Mouse (Mus musculus): Measurements from ENCODE around the gene Olfr329-ps.
"Not testable (repeated sequence)": the region's sequence is repeated elsewhere in the genome, so short reads cannot be mapped to it uniquely, and the experiment has no call there.

Olfr329-ps gene

GRCm38 (mm10) chr11:58546322-58546721 lies at the start of gene Olfr329-ps:
TSS of gene Olfr329-ps (minus strand) at chr11:58546422.
- DNase-seq (ENCODE audit: low read depth, low spot score) = no peak

DNA sequence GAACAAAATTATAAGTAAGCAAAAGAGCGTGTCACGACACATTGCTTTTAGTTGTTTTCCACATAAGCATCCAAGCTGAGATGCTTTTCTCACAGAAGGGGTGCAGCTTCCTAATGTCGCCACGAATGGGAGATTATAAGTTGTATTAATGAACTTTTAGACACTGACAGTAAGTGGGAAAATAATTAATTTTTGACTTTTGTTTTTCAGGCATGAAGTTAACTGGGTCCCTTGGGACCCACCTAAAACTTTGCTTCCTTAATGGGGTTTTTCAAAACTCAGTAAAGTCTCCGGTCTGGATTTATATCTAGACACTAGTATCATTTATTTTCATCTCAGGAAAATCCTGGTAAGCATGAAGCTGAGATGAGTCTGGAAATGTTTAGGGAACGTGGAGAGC lies 48.6 kb upstream of the Olfr329-ps start, which contains the start of gene Olfr324:
Gene Olfr324 (plus strand): TSS at position 301 of the 400 bp plus-strand sequence.
- DNase-seq (ENCODE audit: low read depth, low spot score) = no peak

GRCm38 (mm10) chr11:58588620-58589250 lies 42.5 kb upstream of the Olfr329-ps start:
- DNase-seq (ENCODE audit: low read depth, low spot score) = no peak

DNA sequence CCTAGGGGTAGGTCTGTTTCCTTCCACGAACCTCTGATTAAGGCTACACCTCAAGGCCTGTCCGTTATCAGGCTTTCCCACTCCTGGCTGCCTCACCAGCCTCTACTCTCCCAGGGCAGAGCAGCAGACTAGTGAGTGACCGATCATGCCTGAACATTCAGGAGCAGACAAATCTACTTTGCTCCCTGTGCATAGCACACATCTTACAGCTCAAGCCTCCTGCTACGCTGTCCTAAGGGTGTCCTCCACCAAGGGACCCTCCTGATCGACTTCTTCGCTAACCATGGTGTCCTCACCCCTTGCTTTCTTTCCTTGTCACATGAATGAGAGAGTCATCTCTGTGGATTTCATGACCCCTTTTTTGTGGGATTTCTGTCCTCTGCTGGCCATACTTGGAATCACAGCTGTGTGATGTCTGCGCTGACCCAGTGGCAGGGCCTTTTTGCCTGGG lies 41.7 kb upstream of the Olfr329-ps start:
- DNase-seq (ENCODE audit: low read depth, low spot score) = peak; percentile 61

DNA sequence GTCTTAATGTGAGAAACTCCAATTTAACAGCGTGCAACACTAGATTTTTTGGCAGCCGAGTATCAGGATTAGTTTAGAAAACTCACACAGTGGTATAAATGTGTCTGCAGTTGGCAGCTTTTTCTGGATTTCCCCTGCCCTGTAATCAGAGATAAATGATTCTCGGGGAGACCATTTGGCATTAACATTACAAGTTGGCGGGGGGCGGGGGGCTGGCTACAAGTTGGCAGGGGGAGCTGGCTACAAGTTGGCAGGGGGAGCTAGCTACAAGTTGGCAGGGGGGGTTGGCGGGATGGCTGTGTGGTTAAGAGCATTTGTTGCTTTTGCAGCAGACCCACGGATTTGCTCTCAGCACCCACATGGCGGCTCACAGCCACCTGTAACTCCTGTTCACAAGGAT lies 32.4 kb upstream of the Olfr329-ps start:
- DNase-seq (ENCODE audit: low read depth, low spot score) = no peak

- no peak for DNase-seq (ENCODE audit: low read depth, low spot score)
These were observed 31.2 kb upstream of the Olfr329-ps start, which contains the start of gene Olfr325 for GRCm38 (mm10) chr11:58577430-58577829. TSS of gene Olfr325 (plus strand) at chr11:58577730.

- no peak for DNase-seq (ENCODE audit: low read depth, low spot score)
These were observed 24.2 kb upstream of the Olfr329-ps start, which contains the start of gene Olfr224 for GRCm38 (mm10) chr11:58570405-58570804. TSS of gene Olfr224 (minus strand) at chr11:58570553.

DNA sequence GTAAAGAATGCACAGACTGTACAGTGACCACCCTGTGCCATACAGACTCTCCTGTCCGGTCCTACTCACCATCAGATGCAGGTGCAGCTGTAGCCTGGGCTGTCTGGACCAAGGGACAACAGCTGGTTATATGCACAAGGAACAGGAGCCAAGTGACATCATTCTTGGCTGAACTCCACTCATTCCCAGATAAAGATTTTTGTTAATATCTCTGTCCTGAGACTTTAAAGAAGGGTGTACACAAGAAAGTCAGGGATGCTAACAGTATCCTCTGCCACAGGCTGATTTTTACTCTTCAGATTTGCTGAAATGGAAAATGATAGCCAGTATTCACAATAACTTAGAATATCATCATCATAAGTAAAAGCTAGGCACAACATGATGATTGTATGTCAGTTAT lies 9.3 kb upstream of the Olfr329-ps start, which contains the start of gene Olfr328:
Gene Olfr328 (minus strand): TSS at position 101 of the 400 bp plus-strand sequence.
- no peak for DNase-seq (ENCODE audit: low read depth, low spot score)

GRCm38 (mm10) chr11:58534736-58535135 lies 11.5 kb downstream of the Olfr329-ps start, which contains the start of gene Olfr330:
TSS of gene Olfr330 (minus strand) at chr11:58534836.
- not testable (repeated sequence) for DNase-seq (ENCODE audit: low read depth, low spot score)

DNA sequence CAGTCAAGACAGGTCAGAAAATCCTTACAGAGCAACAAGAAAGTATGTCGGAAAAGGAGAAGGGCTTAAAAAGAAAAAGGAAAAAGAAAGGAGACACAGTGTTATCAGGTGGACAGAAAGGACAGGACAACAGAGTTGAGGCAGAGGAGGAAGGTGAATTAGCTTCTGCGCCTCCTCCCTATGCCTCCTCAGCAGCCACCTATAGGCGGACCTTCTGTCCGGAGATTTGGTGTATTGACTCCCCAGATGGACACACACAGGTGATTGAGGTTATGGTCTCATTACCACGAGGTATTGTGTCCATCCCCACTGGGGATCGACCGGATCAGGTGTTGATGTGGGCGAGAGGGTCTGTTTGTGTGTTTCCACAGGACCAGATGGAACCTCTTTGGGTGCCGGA lies 26.5 kb downstream of the Olfr329-ps start:
- not testable (repeated sequence) for DNase-seq (ENCODE audit: low read depth, low spot score)

DNA sequence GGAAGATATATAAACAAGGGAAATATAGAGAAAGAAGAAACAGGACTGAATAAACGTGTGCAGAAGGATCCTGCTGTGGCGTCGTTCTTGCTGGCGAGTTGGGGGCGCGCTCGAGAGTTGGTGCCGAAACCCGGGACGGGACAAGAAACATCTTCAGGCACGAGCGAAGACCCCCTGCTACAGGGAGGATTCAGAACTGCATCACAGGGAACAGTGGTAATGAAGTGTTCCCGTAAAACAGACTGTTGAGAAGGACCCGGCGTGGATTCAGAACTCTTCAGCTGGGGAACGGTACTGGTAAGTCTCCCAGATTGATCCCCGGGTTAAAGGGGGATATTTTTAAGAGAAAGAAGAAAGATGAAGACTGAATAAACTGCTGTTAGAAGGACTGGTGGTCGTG lies 27.3 kb downstream of the Olfr329-ps start:
- not testable (repeated sequence) for DNase-seq (ENCODE audit: low read depth, low spot score)

- not testable (repeated sequence) for DNase-seq (ENCODE audit: low read depth, low spot score)
These were observed 37.2 kb downstream of the Olfr329-ps start for GRCm38 (mm10) chr11:58509058-58509457.

- DNase-seq (ENCODE audit: low read depth, low spot score) = not testable (repeated sequence)
These were observed 43.8 kb downstream of the Olfr329-ps start, which contains the start of gene Olfr331 for GRCm38 (mm10) chr11:58502472-58502871. TSS of gene Olfr331 (minus strand) at chr11:58502572.

GRCm38 (mm10) chr11:58499290-58499689 lies 46.9 kb downstream of the Olfr329-ps start:
- peak; percentile 55 for DNase-seq (ENCODE audit: low read depth, low spot score)

GRCm38 (mm10) chr11:58498761-58499160 lies 47.5 kb downstream of the Olfr329-ps start:
- DNase-seq (ENCODE audit: low read depth, low spot score) = no peak

DNA sequence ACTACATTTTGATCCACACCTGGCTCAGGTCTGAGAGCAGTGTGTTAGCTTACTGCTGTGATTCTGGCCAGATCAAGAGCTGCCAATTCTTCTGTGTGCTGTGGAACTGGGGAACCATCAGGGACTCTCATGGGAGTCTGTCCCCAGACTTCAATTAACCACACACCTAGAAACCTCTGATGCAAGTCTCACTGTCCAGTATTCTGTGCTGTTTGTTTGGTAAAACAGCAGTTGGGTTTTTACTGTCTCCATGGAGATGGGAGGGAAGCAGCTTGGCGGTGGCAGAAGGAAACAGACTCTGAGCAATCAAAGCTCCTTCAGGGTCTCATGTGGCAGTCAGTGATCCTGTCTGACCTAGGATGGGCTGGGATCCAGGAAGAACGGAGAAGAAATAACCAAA lies 53.8 kb downstream of the Olfr329-ps start, which contains the start of gene Olfr332:
Gene Olfr332 (minus strand): TSS at position 101 of the 400 bp plus-strand sequence.
- no peak for DNase-seq (ENCODE audit: low read depth, low spot score)

All from 3T3-L1 (cell line).